Mouse (Mus musculus) CH12.LX (cell line): ENCODE measurements around the gene Stxbp3. TPM values are rescaled to one million over a fixed set of nuclear protein-coding genes. Genes with fewer than 3 reads are reported as not detected.

Experiments
- DNase-seq: peaks from one replicate; pipeline ENCODE4 v3.0.0-alpha.2; 2013; ENCODE audit errors: extremely low read depth
- H3K27ac ChIP-seq: 2 replicates; pipeline ENCODE4 v1.5.1; 2012; ENCODE audit warnings: low read depth, mild to moderate bottlenecking, control low read depth, moderate library complexity; ENCODE audit not compliant: insufficient read depth
- H3K27me3 ChIP-seq: replicated peaks from 2 replicates; pipeline ENCODE3; 2012; ENCODE audit warnings: inconsistent platforms
- H3K36me3 ChIP-seq, 2 experiments: replicated peaks in 1 of 2; 2 replicates each; pipeline versions ENCODE3 to v1.6.1; 2012; ENCODE audit warnings: inconsistent platforms in 1 of 2, low read length in 1 of 2, mild to moderate bottlenecking in 1 of 2, mixed read lengths in 1 of 2, moderate library complexity in 1 of 2; ENCODE audit not compliant: control insufficient read depth in 1 of 2, insufficient read depth in 1 of 2
- H3K4me1 ChIP-seq, 2 experiments: 2 replicates each; pipeline ENCODE4 v1.6.1; 2012; ENCODE audit warnings: inconsistent platforms in 1 of 2, moderate library complexity in 1 of 2; ENCODE audit not compliant: insufficient read depth in 2 of 2, control insufficient read depth in 1 of 2
- H3K4me2 ChIP-seq: 2 replicates; pipeline ENCODE4 v1.6.1; 2012; ENCODE audit warnings: low read depth, mild to moderate bottlenecking, control low read depth; ENCODE audit not compliant: poor library complexity, insufficient read depth, severe bottlenecking
- H3K4me3 ChIP-seq, 3 experiments: fragments of 150-350 bp in 1 of 3; sonication (generic) in 1 of 3; replicated peaks in 1 of 3; 2 replicates each; pipeline versions ENCODE3 to v1.5.1; 2011 to 2012; ENCODE audit warnings: low read depth in 2 of 3, low read length in 2 of 3, mild to moderate bottlenecking in 2 of 3, moderate library complexity in 2 of 3, control low read depth in 1 of 3, improper control_type of control experiment in 1 of 3, inconsistent platforms in 1 of 3, mixed read lengths in 1 of 3; ENCODE audit not compliant: poor library complexity in 1 of 3
- H3K79me2 ChIP-seq: replicated peaks from 2 replicates; pipeline ENCODE4 v1.6.1; 2012; ENCODE audit warnings: mild to moderate bottlenecking, moderate library complexity; ENCODE audit not compliant: control insufficient read depth, poor library complexity, insufficient read depth, severe bottlenecking; ENCODE audit errors: extremely low read depth
- H3K9ac ChIP-seq: 2 replicates; pipeline ENCODE4 v1.6.1; 2012; ENCODE audit warnings: low read depth, mild to moderate bottlenecking, control low read depth, moderate library complexity; ENCODE audit not compliant: insufficient read depth
- H3K9me3 ChIP-seq: replicated peaks from 2 replicates; pipeline ENCODE3; 2012; ENCODE audit warnings: low read length, inconsistent platforms, mixed read lengths
- CHD1 ChIP-seq: IDR thresholded peaks from 2 replicates; pipeline ENCODE4 v1.6.1; 2012; ENCODE audit warnings: low read depth, low read length, improper control_type of control experiment, inconsistent platforms
- CTCF ChIP-seq, 2 experiments: IDR thresholded peaks in 1 of 2; conservative IDR thresholded peaks in 1 of 2; 2 replicates each; pipeline ENCODE4 v1.5.1; 2011 to 2012; ENCODE audit warnings: low read depth in 2 of 2, low read length in 2 of 2, improper control_type of control experiment in 1 of 2, inconsistent platforms in 1 of 2, mild to moderate bottlenecking in 1 of 2, moderate library complexity in 1 of 2
- E2F4 ChIP-seq: IDR thresholded peaks from 2 replicates; pipeline ENCODE4 v1.6.1; 2011; ENCODE audit warnings: low read depth, low read length, improper control_type of control experiment; ENCODE audit not compliant: insufficient replicate concordance
- EP300 ChIP-seq: IDR thresholded peaks from 2 replicates; pipeline ENCODE4 v1.6.1; 2011; ENCODE audit warnings: low read length, improper control_type of control experiment
- GABPA ChIP-seq: IDR thresholded peaks from 2 replicates; pipeline ENCODE4 v1.6.1; 2012; ENCODE audit warnings: low read depth, low read length, improper control_type of control experiment, inconsistent platforms; ENCODE audit not compliant: insufficient replicate concordance
- HCFC1 ChIP-seq: IDR thresholded peaks from 2 replicates; pipeline ENCODE4 v1.6.1; 2012; ENCODE audit warnings: low read depth, mild to moderate bottlenecking, inconsistent platforms, low read length, improper control_type of control experiment
- IRF4 ChIP-seq: IDR thresholded peaks from 2 replicates; pipeline ENCODE4 v1.6.1; 2014; ENCODE audit warnings: low read depth, mild to moderate bottlenecking, inconsistent platforms, low read length, improper control_type of control experiment
- MAX ChIP-seq: IDR thresholded peaks from 2 replicates; pipeline ENCODE4 v1.6.1; 2011; ENCODE audit warnings: low read length, improper control_type of control experiment
- MAZ ChIP-seq: IDR thresholded peaks from 2 replicates; pipeline ENCODE4 v1.6.1; 2012; ENCODE audit warnings: low read depth, mild to moderate bottlenecking, inconsistent platforms, low read length, improper control_type of control experiment, moderate library complexity
- MEF2A ChIP-seq: IDR thresholded peaks from 2 replicates; pipeline ENCODE4 v1.6.1; 2014; ENCODE audit warnings: low read depth, mild to moderate bottlenecking, inconsistent platforms, low read length, improper control_type of control experiment, borderline replicate concordance
- MXI1 ChIP-seq: IDR thresholded peaks from 2 replicates; pipeline ENCODE4 v1.6.1; 2011; ENCODE audit warnings: mild to moderate bottlenecking, low read depth, low read length, improper control_type of control experiment
- NELFE ChIP-seq: IDR thresholded peaks from 2 replicates; pipeline ENCODE4 v1.6.1; 2011; ENCODE audit warnings: low read depth, low read length, improper control_type of control experiment
- NRF1 ChIP-seq: IDR thresholded peaks from 2 replicates; pipeline ENCODE4 v1.6.1; 2014; ENCODE audit warnings: low read depth, mild to moderate bottlenecking, inconsistent platforms, low read length, improper control_type of control experiment, moderate library complexity
- TBP ChIP-seq: conservative IDR thresholded peaks from 2 replicates; pipeline ENCODE4 v1.6.1; 2011; ENCODE audit warnings: low read depth, low read length, improper control_type of control experiment
- USF1 ChIP-seq: IDR thresholded peaks from 2 replicates; pipeline ENCODE4 v1.6.1; 2014; ENCODE audit warnings: low read depth, mild to moderate bottlenecking, inconsistent platforms, low read length, improper control_type of control experiment
- ZC3H11A ChIP-seq: IDR thresholded peaks from 2 replicates; pipeline ENCODE4 v1.6.1; 2012; ENCODE audit warnings: low read depth, mild to moderate bottlenecking, inconsistent platforms, low read length, improper control_type of control experiment
- ZKSCAN1 ChIP-seq: IDR thresholded peaks from 2 replicates; pipeline ENCODE4 v1.6.1; 2012; ENCODE audit warnings: low read depth, inconsistent platforms, low read length, improper control_type of control experiment, borderline replicate concordance
- ZNF384 ChIP-seq: IDR thresholded peaks from 2 replicates; pipeline ENCODE4 v1.6.1; 2012; ENCODE audit warnings: low read depth, low read length, improper control_type of control experiment, inconsistent platforms
- dilution Hi-C: fragments of 300-500 bp; cut with MboI; formaldehyde crosslinking; loops from 2 replicates; pipeline ENCODE4 v1.14.3; 2020; ENCODE audit warnings: low sequenced_read_pairs; ENCODE audit not compliant: extremely low pct_unique_long_range_greater_than_20kb, extremely low pct_ligation_motif_present
- in situ Hi-C: fragments of 300-500 bp; cut with MboI; formaldehyde crosslinking; loops from 3 replicates; pipeline ENCODE4 v1.14.3; 2019; ENCODE audit warnings: low sequenced_read_pairs, low pct_ligation_motif_present, low pct_unique_long_range_greater_than_20kb, mixed read lengths
- polyA plus RNA-seq: library from polyadenylated mRNA; unstranded; fragments of >175 nt; gene quantifications from 2 replicates; pipeline ENCODE4 v1.2.1, GENCODE M21; 2012; ENCODE audit warnings: low read depth; ENCODE audit not compliant: insufficient read length
- total RNA-seq, 2 experiments: library from RNA; depleted of rRNA; stranded (reverse); fragments of 300-350 nt in 1 of 2; fragments of >200 nt in 1 of 2; gene quantifications; 2 replicates each; pipeline ENCODE4 v1.2.3; 2012 to 2014

Stxbp3 gene
- total and polyA plus RNA-seq, 3 experiments, result 12.1 to 21.5 (median 14.4) TPM

DNA sequence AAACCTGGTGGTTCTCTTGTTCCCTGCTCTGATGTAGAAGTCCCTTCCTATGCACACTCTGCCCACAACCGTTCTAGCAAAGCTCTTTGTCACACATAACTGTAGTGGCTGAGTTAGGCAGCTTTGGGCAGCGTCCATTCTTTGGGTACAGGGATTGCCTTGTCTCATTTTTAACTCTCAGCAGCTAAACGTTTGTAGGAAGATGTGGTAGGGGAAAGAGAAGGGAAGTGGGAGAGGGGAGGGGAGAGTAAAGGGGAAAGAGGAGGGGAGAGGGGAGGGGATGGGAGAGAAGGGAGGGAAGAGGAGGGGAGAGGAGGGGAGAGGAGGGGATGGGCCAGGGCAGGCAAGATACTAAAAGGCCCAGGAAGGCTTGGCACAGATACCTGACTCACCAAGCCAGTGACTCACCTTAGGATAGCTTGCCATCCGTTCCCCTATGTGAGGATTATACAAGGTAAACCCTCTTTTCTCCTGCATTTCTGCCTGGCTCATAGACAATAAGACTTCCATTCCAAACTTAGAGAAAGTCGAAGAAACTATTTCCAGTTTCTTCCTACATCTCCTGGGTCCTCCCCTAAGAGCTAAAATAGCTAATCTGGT, 39.6 kb upstream of the Stxbp3 start:
- TF ChIP-seq NELFE, result no peak
- no peak for TF ChIP-seq E2F4
- no peak for TF ChIP-seq ZNF384
- 0 out of 2 replicates have a peak, but pooled peaks have one; percentile 15 for TF ChIP-seq IRF4
- TF ChIP-seq HCFC1, result no peak
- TF ChIP-seq MEF2A, result 0 out of 2 replicates have a peak, but pooled peaks have one; percentile 4
- TF ChIP-seq TBP, result no peak
- no peak for TF ChIP-seq MXI1
- TF ChIP-seq USF1, result no peak
- TF ChIP-seq CTCF (conservative IDR thresholded peaks at IDR 0.05 in 1 of 2, IDR thresholded peaks at IDR 0.05 in 1 of 2; ENCODE audit: low read depth in 2 of 2, low read length in 2 of 2), result no peak
- no peak for TF ChIP-seq ZC3H11A
- no peak for TF ChIP-seq CHD1
- Histone ChIP-seq H3K27ac (no peak overlapping the region), H3K36me3 (no peaks in the 10 kb centered on the region), H3K4me3 (no peak overlapping the region), H3K9me3 (no peaks in the 10 kb centered on the region), H3K27me3 (no peaks in the 10 kb centered on the region), H3K9ac (no peak overlapping the region), H3K4me2 (peak overlapping the region; percentile 74; the same call in 1 of the 2 replicates), H3K4me1 (peaks cover 20 to 58% of the 10 kb centered on the region in 2 experiments), H3K79me2 (no peaks in the 10 kb centered on the region)
- in situ Hi-C loops, result no loop called here
- dilution Hi-C loops, result no loop called here
- no peak for DNase-seq

- in situ Hi-C loops (no loop called here), dilution Hi-C loops (no loop called here)
Measured at GRCm38 (mm10) chr3:108879129-108879528, 38.8 kb upstream of the Stxbp3 start.

More at GRCm38 (mm10) chr3:108879129-108879528, 38.8 kb upstream of the Stxbp3 start:
- H3K27me3 ChIP-seq, result no peaks in the 10 kb centered on the region
- no peak overlapping the region for H3K4me3 ChIP-seq
- H3K4me2 ChIP-seq, result no peak overlapping the region
- H3K79me2 ChIP-seq, result no peaks in the 10 kb centered on the region
- DNase-seq, result no peak
- no peak overlapping the region for H3K9ac ChIP-seq
- no peak overlapping the region for H3K27ac ChIP-seq
- H3K36me3 ChIP-seq, result no peaks in the 10 kb centered on the region
- peaks cover 20 to 53% of the 10 kb centered on the region in 2 experiments for H3K4me1 ChIP-seq
- H3K9me3 ChIP-seq, result no peaks in the 10 kb centered on the region
- TF ChIP-seq GABPA, result no peak
- TF ChIP-seq NRF1, result no peak
- TF ChIP-seq MEF2A, result no peak
- TF ChIP-seq EP300, result no peak
- TF ChIP-seq NELFE, result no peak
- TF ChIP-seq MAX, result no peak
- TF ChIP-seq CHD1, result no peak
- TF ChIP-seq USF1, result no peak
- no peak for TF ChIP-seq ZKSCAN1
- TF ChIP-seq IRF4, result no peak
- TF ChIP-seq MAZ, result no peak
